Mouse (Mus musculus) skeletal muscle tissue, postnatal 0 days (tissue): ENCODE measurements around the gene Nhlrc2. TPM values are rescaled to one million over a fixed set of nuclear protein-coding genes. Genes with fewer than 3 reads are reported as not detected.

Experiments
- polyA plus RNA-seq: library from polyadenylated mRNA; unstranded; fragments of >200 nt; fragmentation: Nextera tagmentation; extraction: Ambion mirVana; gene quantifications from 2 replicates; pipeline ENCODE4 v1.2.1, GENCODE M21; 2015

The Nhlrc2 gene
- 5.4 and 6.5 TPM in 2 replicates for polyA plus RNA-seq

GRCm38 (mm10) chr19:56548230-56549032 is at the start of gene Nhlrc2:
Gene Nhlrc2 (plus strand): TSS chr19:56548261.

GRCm38 (mm10) chr19:56547456-56548229 is 418 bp upstream of the Nhlrc2 start, which contains the start of gene Dclre1a:
Gene Dclre1a (minus strand): TSS chr19:56548222.

Other genes with a start within 250 kb of the Nhlrc2 start
- gene Nrap, start 158.2 kb upstream of the Nhlrc2 start, polyA plus RNA-seq: 88.8 and 118 TPM in 2 replicates
- 15.1 and 15.7 TPM in 2 replicates for gene Casp7, start 151.1 kb upstream of the Nhlrc2 start, polyA plus RNA-seq
- gene Plekhs1, start 86.6 kb upstream of the Nhlrc2 start, polyA plus RNA-seq: 0.07 and 0.19 TPM in 2 replicates
- 6.9 and 8.2 TPM in 2 replicates for gene Dclre1a, start within 50 bp of the Nhlrc2 start, polyA plus RNA-seq
- 0.24 and 0.28 TPM in 2 replicates for gene Adrb1, start 173.9 kb downstream of the Nhlrc2 start, polyA plus RNA-seq